Comparison of ENCODE assay signal across 18 mouse cellular contexts in the genomic region with DNA sequence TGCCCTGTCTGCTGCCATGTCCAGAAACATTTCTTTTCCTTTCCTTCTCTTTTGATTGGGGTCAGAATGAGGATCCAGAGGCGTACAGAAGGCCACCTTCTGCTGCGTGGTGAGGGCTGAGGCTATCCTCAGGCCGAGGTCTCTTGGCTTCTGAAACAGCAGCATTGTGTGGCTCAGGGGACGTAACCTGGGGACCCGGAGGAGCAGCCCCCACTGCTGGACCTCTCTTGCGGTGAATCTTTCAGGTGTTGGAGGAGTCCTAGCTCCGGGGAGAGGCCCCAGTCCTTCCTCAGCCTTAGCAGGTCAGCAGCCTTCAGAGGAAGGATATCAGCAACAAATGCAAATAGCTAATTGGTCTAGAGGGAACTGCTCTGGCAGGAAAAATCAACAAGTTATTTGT. TPM values are rescaled to one million over a fixed set of nuclear protein-coding genes. Genes with fewer than 3 reads are reported as not detected.
DNase-seq lines count a peak whose midpoint lies in the region; ATAC-seq and TF ChIP-seq lines count a peak whose summit lies in the region.
"Had no signal": no experiment of that assay in that cellular context is flagged by ENCODE, and none has a peak within 500 bp of the region (broad histone marks: within the 10 kb centered on the region; RNA-seq: fewer than 3 reads in every experiment).

No protein-coding gene starts in this region.

- DNase-seq in cerebellum, adult 2 months = no peak
- no peak for DNase-seq in urinary bladder, postnatal 14 days (ENCODE audit: low spot score)
- DNase-seq in B cell, adult 2 months = no peak
- DNase-seq: adrenal gland, postnatal 10 days; kidney, adult 8-10 months; kidney, postnatal 4 days; right cerebral cortex, postnatal 14 days had no signal

- no peak overlapping the region for H3K4me2 ChIP-seq in stomach, embryonic 16.5 days (ENCODE audit: low read depth, low read length)
- H3K4me2 ChIP-seq: heart, embryonic 15.5 days; limb, embryonic 13.5 days; neural tube, embryonic 13.5 days had no signal

- peaks cover 48% of the 10 kb centered on the region for H3K36me3 ChIP-seq in megakaryocyte, embryonic 14.5 days (replicated peaks; ENCODE audit: low read length)
- H3K36me3 ChIP-seq in stomach, embryonic 16.5 days (ENCODE audit: control insufficient read depth, insufficient read depth, low read length) = no peaks in the 10 kb centered on the region
- H3K36me3 ChIP-seq: heart, embryonic 15.5 days had no signal

- TF ChIP-seq CTCF in cerebellum, adult 2 months (IDR thresholded peaks at IDR 0.05; ENCODE audit: borderline replicate concordance, insufficient read depth, low read depth, low read length) = no peak

- H3K4me1 ChIP-seq in cerebellum, adult 2 months (ENCODE audit: control insufficient read depth, insufficient read depth, low read length) = peaks cover 28% of the 10 kb centered on the region
- H3K4me1 ChIP-seq in megakaryocyte, embryonic 14.5 days = peaks cover 100% of the 10 kb centered on the region
- peaks cover 25% of the 10 kb centered on the region for H3K4me1 ChIP-seq in stomach, embryonic 16.5 days (ENCODE audit: control insufficient read depth, insufficient read depth, low read length)

- 0 out of 2 replicates have a peak overlapping the region, but pooled peaks have one; percentile 2 for H3K27ac ChIP-seq in cerebellum, adult 2 months (ENCODE audit: insufficient read depth, low read length)
- peak overlapping the region; percentile 29 for H3K27ac ChIP-seq in stomach, embryonic 16.5 days (ENCODE audit: low read length)
- H3K27ac ChIP-seq: heart, embryonic 15.5 days; limb, embryonic 13.5 days; midbrain, embryonic 10.5 days had no signal

- no peak for ATAC-seq in cerebellum, adult (ENCODE audit: insufficient number of reproducible peaks, low FRiP score, low TSS enrichment)
- ATAC-seq in megakaryocyte, adult 5-6 weeks (ENCODE audit: poor library complexity, severe bottlenecking) = no peak
- 0 out of 2 replicates have a peak, but pooled peaks have one; percentile 5 for ATAC-seq in erythroid progenitor cell, adult 5-6 weeks (replicated peaks; ENCODE audit: low FRiP score, poor library complexity, severe bottlenecking)
- no peak for ATAC-seq in stomach, embryonic 16.5 days (ENCODE audit: insufficient read depth, low FRiP score)
- ATAC-seq: forebrain, embryonic 14.5 days; lung, postnatal 0 days had no signal

- H3K9me3 ChIP-seq in megakaryocyte, embryonic 14.5 days = no peaks in the 10 kb centered on the region
- H3K9me3 ChIP-seq in stomach, embryonic 16.5 days (replicated peaks; ENCODE audit: control insufficient read depth, low read length) = no peaks in the 10 kb centered on the region
- H3K9me3 ChIP-seq: heart, embryonic 15.5 days; limb, embryonic 13.5 days; midbrain, embryonic 10.5 days; neural tube, embryonic 13.5 days had no signal

- no peak overlapping the region for H3K4me3 ChIP-seq in cerebellum, adult 2 months (replicated peaks; ENCODE audit: insufficient read depth, low read depth, low read length)
- peak overlapping the region; percentile 79 for H3K4me3 ChIP-seq in megakaryocyte, embryonic 14.5 days (replicated peaks)
- H3K4me3 ChIP-seq in stomach, embryonic 16.5 days (replicated peaks; ENCODE audit: low read length) = no peak overlapping the region
- H3K4me3 ChIP-seq: heart, embryonic 15.5 days; limb, embryonic 13.5 days; midbrain, embryonic 10.5 days; neural tube, embryonic 13.5 days had no signal

- WGBS in cerebellum, adult 2 months = 86% methylated on average over 7 of the region's 7 CpGs
- 70% methylated on average over 7 of the region's 7 CpGs for WGBS in stomach, embryonic 16.5 days

- no peak overlapping the region for H3K9ac ChIP-seq in stomach, embryonic 16.5 days (ENCODE audit: low read length)
- H3K9ac ChIP-seq: heart, embryonic 15.5 days; limb, embryonic 13.5 days; neural tube, embryonic 13.5 days had no signal

- no peak for TF ChIP-seq POLR2A in cerebellum, adult 2 months (IDR thresholded peaks at IDR 0.05; ENCODE audit: borderline replicate concordance, insufficient read depth, low read length)

- H3K27me3 ChIP-seq in cerebellum, adult 2 months (ENCODE audit: control insufficient read depth, insufficient read depth, low read length) = no peaks in the 10 kb centered on the region
- no peaks in the 10 kb centered on the region for H3K27me3 ChIP-seq in megakaryocyte, embryonic 14.5 days (replicated peaks)
- no peaks in the 10 kb centered on the region for H3K27me3 ChIP-seq in stomach, embryonic 16.5 days (ENCODE audit: control insufficient read depth, insufficient read depth, low read length)
- H3K27me3 ChIP-seq: heart, embryonic 15.5 days; limb, embryonic 13.5 days; neural tube, embryonic 13.5 days had no signal

RNA-seq across cellular contexts. Expression of gene St3gal2, which starts 8.7 kb away (rescaled TPM):
- 81.1 and 88.6 TPM in 2 replicates for polyA plus RNA-seq in cerebellum, adult 2 months (2012; rRNA removed)
- polyA plus RNA-seq in megakaryocyte, embryonic 14.5 days (2012; ENCODE audit: insufficient read depth, low replicate concordance) = 19.8 and 54.8 TPM in 2 replicates
- total RNA-seq in megakaryocyte, adult 5-6 weeks (2015) = 23.1 and 25.0 TPM in 2 replicates
- total RNA-seq in megakaryocyte, adult 5-6 weeks (2017) = 15.2 and 17.0 TPM in 2 replicates
- 30.6 and 40.0 TPM in 2 replicates for total RNA-seq in erythroid progenitor cell, adult 5-6 weeks (2015; ENCODE audit: low replicate concordance)
- total RNA-seq in erythroid progenitor cell, adult 5-6 weeks (2017; ENCODE audit: low replicate concordance) = 34.0 and 40.6 TPM in 2 replicates
- polyA plus RNA-seq in stomach, embryonic 16.5 days (2015; fragmentation: Nextera tagmentation; extraction: Ambion mirVana) = 17.0 and 17.1 TPM in 2 replicates

RNA-seq across cellular contexts. Expression of gene Fuk, which starts 26.1 kb away (rescaled TPM):
- 27.1 and 31.0 TPM in 2 replicates for polyA plus RNA-seq in cerebellum, adult 2 months (2012; rRNA removed)
- 1.6 and 3.3 TPM in 2 replicates for polyA plus RNA-seq in megakaryocyte, embryonic 14.5 days (2012; ENCODE audit: insufficient read depth, low replicate concordance)
- total RNA-seq in megakaryocyte, adult 5-6 weeks (2015) = 1.5 and 3.4 TPM in 2 replicates
- total RNA-seq in megakaryocyte, adult 5-6 weeks (2017) = 3.7 TPM in 2 replicates
- 0.42 TPM in 1 of 2 replicates, not detected in the other for total RNA-seq in erythroid progenitor cell, adult 5-6 weeks (2015; ENCODE audit: low replicate concordance)
- 0.51 and 1.4 TPM in 2 replicates for total RNA-seq in erythroid progenitor cell, adult 5-6 weeks (2017; ENCODE audit: low replicate concordance)
- 12.2 and 13.3 TPM in 2 replicates for polyA plus RNA-seq in stomach, embryonic 16.5 days (2015; fragmentation: Nextera tagmentation; extraction: Ambion mirVana)
